Mouse (Mus musculus) myocyte (in vitro differentiated cells): ENCODE data around the gene Ctcfl. TPM values are rescaled to one million over a fixed set of nuclear protein-coding genes. Genes with fewer than 3 reads are reported as not detected.
A peak's percentile ranks its signal among the peaks of the same experiment; 100 is the strongest.

Experiments used
- H3K27me3 ChIP-seq: one replicate; pipeline ENCODE4 v1.6.1; 2011; ENCODE audit not compliant: control insufficient read depth, insufficient read depth, insufficient read length
- H3K36me3 ChIP-seq: one replicate; pipeline ENCODE4 v1.6.1; 2011; ENCODE audit not compliant: control insufficient read depth, insufficient read depth
- H3K4me2 ChIP-seq: one replicate; pipeline ENCODE4 v1.6.1; 2011; ENCODE audit warnings: low read depth, control low read depth
- H3K4me3 ChIP-seq: one replicate; pipeline ENCODE4 v1.5.1; 2011; ENCODE audit warnings: mild to moderate bottlenecking, control low read depth, moderate library complexity
- H3K79me2 ChIP-seq: one replicate; pipeline ENCODE4 v1.6.1; 2011; ENCODE audit not compliant: control insufficient read depth, insufficient read depth
- H3ac ChIP-seq: one replicate; pipeline ENCODE4 v1.6.1; 2011; ENCODE audit not compliant: control insufficient read depth, insufficient read length
- CEBPB ChIP-seq: IDR thresholded peaks from 2 replicates; pipeline ENCODE4 v1.6.1; 2011; ENCODE audit warnings: mild to moderate bottlenecking, moderate library complexity; ENCODE audit not compliant: poor library complexity, insufficient read depth, severe bottlenecking
- E2F4 ChIP-seq: IDR thresholded peaks from one replicate; pipeline ENCODE4 v1.6.1; 2011; ENCODE audit warnings: mild to moderate bottlenecking, control low read depth, moderate library complexity; ENCODE audit not compliant: insufficient read depth
- MAX ChIP-seq: IDR thresholded peaks from one replicate; pipeline ENCODE4 v1.6.1; 2011; ENCODE audit warnings: low read depth, mild to moderate bottlenecking, control low read depth
- MYOD1 ChIP-seq, 3 experiments: IDR thresholded peaks; one replicate each; pipeline ENCODE4 v1.6.1; 2011; ENCODE audit warnings: control low read depth in 2 of 3, low read depth in 2 of 3, mild to moderate bottlenecking in 2 of 3, moderate library complexity in 1 of 3; ENCODE audit not compliant: insufficient read length in 2 of 3, control insufficient read depth in 1 of 3
- MYOG ChIP-seq, 3 experiments: IDR thresholded peaks; one replicate each; pipeline ENCODE4 v1.6.1; 2011; ENCODE audit warnings: control low read depth in 2 of 3, low read depth in 2 of 3, mild to moderate bottlenecking in 2 of 3; ENCODE audit not compliant: insufficient read length in 2 of 3, control insufficient read depth in 1 of 3, insufficient read depth in 1 of 3
- POLR2A ChIP-seq: IDR thresholded peaks from one replicate; pipeline ENCODE4 v1.6.1; 2011; ENCODE audit warnings: low read depth, mild to moderate bottlenecking, control low read depth, moderate library complexity; ENCODE audit not compliant: insufficient read length
- POLR2AphosphoS2 ChIP-seq: IDR thresholded peaks from one replicate; pipeline ENCODE4 v1.6.1; 2011; ENCODE audit warnings: low read depth, control low read depth; ENCODE audit not compliant: insufficient read length
- REST ChIP-seq: IDR thresholded peaks from one replicate; pipeline ENCODE4 v1.6.1; 2011; ENCODE audit warnings: mild to moderate bottlenecking, control low read depth, moderate library complexity; ENCODE audit not compliant: insufficient read depth, insufficient read length
- SRF ChIP-seq: IDR thresholded peaks from one replicate; pipeline ENCODE4 v1.6.1; 2011; ENCODE audit warnings: low read depth; ENCODE audit not compliant: control insufficient read depth, insufficient read length
- TCF12 ChIP-seq: IDR thresholded peaks from one replicate; pipeline ENCODE4 v1.6.1; 2011; ENCODE audit warnings: mild to moderate bottlenecking, control low read depth; ENCODE audit not compliant: poor library complexity, insufficient read depth, severe bottlenecking
- TCF3 ChIP-seq: IDR thresholded peaks from one replicate; pipeline ENCODE4 v1.6.1; 2011; ENCODE audit warnings: low read depth, control low read depth; ENCODE audit not compliant: insufficient read length
- USF1 ChIP-seq: IDR thresholded peaks from one replicate; pipeline ENCODE4 v1.6.1; 2011; ENCODE audit warnings: low read depth, mild to moderate bottlenecking, control low read depth, moderate library complexity
- polyA plus RNA-seq: library from polyadenylated mRNA; unstranded; fragments of >200 nt; fragmentation: generic; extraction: Trizol; gene quantifications from one replicate; pipeline ENCODE4 v1.2.1, GENCODE M21; 2012; ENCODE audit warnings: missing spikeins

Ctcfl gene
- polyA plus RNA-seq, 1 experiment = not detected

DNA sequence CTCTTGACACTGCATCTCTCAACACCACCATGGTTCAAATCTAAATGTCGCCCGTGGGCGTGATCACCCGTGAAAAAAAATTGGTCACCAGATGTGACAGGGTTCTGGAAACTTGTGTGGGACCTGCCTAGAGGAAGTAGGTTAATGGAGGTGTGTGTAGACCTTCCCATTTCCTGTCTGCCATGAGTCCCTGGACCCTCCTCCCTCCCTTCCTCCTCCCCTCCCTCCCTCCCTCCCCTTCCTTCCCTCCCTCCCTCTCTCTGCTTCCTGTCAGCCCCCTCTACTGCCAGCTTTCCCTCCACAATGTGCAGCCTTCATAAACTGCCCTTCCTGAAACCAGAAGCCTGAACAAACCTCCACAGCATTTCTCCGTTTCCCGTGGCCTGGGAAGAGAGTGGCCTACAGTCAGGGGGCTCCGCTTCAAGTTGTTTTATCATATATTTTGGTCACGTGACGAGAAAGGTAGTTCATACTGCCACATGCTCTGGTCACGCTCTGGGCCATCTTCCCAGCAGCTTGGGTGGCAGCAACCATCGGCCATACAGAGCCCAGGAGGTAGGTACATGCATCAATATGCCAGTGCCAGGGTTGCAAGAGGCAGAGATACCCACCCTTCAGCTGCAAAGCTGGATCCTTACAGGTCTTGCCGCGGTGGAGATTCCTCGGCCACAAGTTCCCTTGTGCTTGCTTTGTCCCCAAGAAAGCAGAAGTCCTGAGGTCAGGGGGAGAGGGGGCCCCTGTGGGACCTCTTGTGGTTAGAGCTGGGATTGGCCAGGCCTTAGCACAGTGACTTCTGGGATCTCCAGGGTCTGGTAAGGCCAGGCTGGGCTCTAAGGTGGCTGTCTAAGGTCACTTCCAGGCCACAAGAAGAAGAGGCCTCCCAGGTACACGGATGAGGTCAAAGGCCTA is 57.6 kb downstream of the Ctcfl start:
- Histone ChIP-seq H3K27me3 (no peaks in the 10 kb centered on the region), H3K79me2 (no peaks in the 10 kb centered on the region), H3K4me2 (no peak overlapping the region), H3ac (no peak overlapping the region), H3K36me3 (no peaks in the 10 kb centered on the region), H3K4me3 (no peak overlapping the region)
- TF ChIP-seq POLR2AphosphoS2 (no peak), MYOG (IDR thresholded peaks at IDR 0.05; ENCODE audit: control insufficient read depth in 1 of 3, insufficient read depth in 1 of 3, insufficient read length in 2 of 3, low read depth in 2 of 3) (no peak), TCF3 (no peak), POLR2A (no peak), E2F4 (no peak), REST (no peak), MAX (no peak), MYOD1 (IDR thresholded peaks at IDR 0.05; ENCODE audit: control insufficient read depth in 1 of 3, insufficient read length in 2 of 3, low read depth in 2 of 3) (no peak), TCF12 (no peak), CEBPB (no peak), SRF (no peak), USF1 (no peak)

DNA sequence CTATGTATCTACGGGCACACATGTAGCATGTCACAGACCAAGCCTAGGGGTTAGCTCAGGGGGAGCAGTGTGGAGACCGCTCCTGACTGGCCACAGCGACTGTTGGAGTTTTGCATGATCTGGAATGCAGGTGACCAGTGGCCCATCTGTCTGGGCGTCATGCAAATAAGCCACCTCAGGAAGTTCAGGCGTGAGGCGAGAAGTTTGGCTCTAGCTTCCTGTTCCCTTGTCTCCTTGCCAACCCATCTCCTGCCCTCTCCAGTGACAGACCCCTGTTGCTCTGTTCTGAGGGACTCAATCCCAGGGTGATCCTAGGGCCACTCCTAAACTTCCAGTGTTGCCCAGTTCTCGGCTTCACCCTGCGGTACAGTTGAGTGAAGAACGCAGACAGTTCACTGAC is 58.9 kb downstream of the Ctcfl start:
- no peak overlapping the region for H3K4me3 ChIP-seq
- TF ChIP-seq TCF3 = no peak
- TF ChIP-seq MYOG (IDR thresholded peaks at IDR 0.05; ENCODE audit: control insufficient read depth in 1 of 3, insufficient read depth in 1 of 3, insufficient read length in 2 of 3, low read depth in 2 of 3) = no peak
- no peak for TF ChIP-seq POLR2A
- no peak for TF ChIP-seq POLR2AphosphoS2
- no peak for TF ChIP-seq TCF12
- no peak for TF ChIP-seq CEBPB
- no peak for TF ChIP-seq MYOD1 (IDR thresholded peaks at IDR 0.05; ENCODE audit: control insufficient read depth in 1 of 3, insufficient read length in 2 of 3, low read depth in 2 of 3)
- TF ChIP-seq E2F4 = no peak
- no peak for TF ChIP-seq REST
- TF ChIP-seq SRF = no peak
- TF ChIP-seq MAX = no peak
- no peak for TF ChIP-seq USF1

DNA sequence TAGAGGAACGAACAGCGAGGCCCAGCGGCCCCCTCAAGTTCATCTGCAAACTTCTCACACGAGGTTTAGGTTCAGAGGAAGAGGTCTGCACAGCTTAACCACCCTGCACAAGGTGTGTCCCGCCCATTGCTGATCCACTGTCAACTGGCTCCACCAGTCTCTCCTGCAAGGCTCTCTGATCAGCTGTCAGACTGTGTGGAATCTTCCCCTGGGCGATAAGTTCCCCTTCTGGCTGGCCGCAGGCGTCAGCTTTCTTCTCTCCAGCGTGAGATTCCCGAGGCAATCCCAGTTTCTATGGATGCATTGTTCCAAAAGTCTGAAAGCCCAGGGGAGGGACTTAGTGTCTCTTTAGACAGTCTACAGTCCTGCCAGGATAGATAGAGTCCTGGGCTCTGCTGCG is 61.1 kb downstream of the Ctcfl start:
- Histone ChIP-seq H3K79me2 (no peaks in the 10 kb centered on the region), H3ac (no peak overlapping the region), H3K4me2 (peak overlapping the region; percentile 48), H3K27me3 (peaks cover 4% of the 10 kb centered on the region), H3K4me3 (no peak overlapping the region), H3K36me3 (no peaks in the 10 kb centered on the region)
- TF ChIP-seq MYOG (IDR thresholded peaks at IDR 0.05; ENCODE audit: control insufficient read depth in 1 of 3, insufficient read depth in 1 of 3, insufficient read length in 2 of 3, low read depth in 2 of 3) = peak in 2 of 3 experiments; percentile 6 to 65
- no peak for TF ChIP-seq SRF

More for the DNA sequence above, 58.9 kb downstream of the Ctcfl start:
- Histone ChIP-seq H3K27me3 (no peaks in the 10 kb centered on the region), H3K79me2 (no peaks in the 10 kb centered on the region), H3ac (no peak overlapping the region), H3K36me3 (no peaks in the 10 kb centered on the region), H3K4me2 (no peak overlapping the region)

DNA sequence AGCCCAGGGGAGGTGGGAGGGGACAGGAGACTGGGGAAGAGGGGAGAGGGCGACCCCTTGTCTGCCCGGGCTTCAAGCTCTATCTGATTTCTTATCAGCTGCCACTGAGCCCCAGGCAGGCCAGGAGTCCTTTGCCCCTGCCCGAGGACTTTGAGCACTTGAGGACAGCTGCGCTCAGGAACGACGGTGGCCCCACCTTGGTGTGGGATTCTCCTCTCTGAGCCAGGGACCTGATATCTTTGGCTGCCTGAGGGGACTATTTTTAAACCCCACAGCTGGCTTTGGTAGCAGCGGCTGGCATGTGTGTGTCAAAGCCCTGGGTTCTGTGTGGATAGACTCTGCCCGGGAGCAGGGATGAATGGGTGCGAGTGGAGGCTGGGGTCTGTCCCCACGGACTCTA is 61.7 kb downstream of the Ctcfl start:
- Histone ChIP-seq H3ac (no peak overlapping the region), H3K27me3 (peaks cover 5% of the 10 kb centered on the region), H3K4me2 (peak overlapping the region; percentile 48), H3K79me2 (no peaks in the 10 kb centered on the region), H3K36me3 (no peaks in the 10 kb centered on the region), H3K4me3 (no peak overlapping the region)
- TF ChIP-seq MYOD1 (IDR thresholded peaks at IDR 0.05; ENCODE audit: control insufficient read depth in 1 of 3, insufficient read length in 2 of 3, low read depth in 2 of 3) (peak; percentile 43 to 93 (median 73)), TCF12 (peak; percentile 79), MYOG (IDR thresholded peaks at IDR 0.05; ENCODE audit: control insufficient read depth in 1 of 3, insufficient read depth in 1 of 3, insufficient read length in 2 of 3, low read depth in 2 of 3) (peak; percentile 63 to 93 (median 82)), TCF3 (peak; percentile 51), SRF (no peak)

DNA sequence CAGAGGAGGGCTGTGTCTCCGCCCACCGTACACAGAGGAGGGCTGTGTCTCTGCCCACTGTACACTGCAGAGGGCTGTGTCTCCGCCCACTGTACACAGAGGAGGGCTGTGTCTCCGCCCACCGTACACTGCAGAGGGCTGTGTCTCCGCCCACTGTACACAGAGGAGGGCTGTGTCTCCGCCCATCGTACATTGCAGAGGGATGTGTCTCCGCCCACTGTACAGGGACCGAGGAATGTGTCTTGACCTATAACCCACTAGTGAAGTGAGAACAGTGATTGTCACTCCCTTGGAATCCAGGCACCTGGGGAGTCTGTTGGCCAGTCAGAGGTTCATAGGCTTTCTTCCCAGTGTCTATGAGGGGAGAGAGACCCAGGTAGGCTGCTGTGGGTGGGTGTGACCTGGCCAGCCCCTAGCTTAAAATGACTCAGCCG is 62.4 kb downstream of the Ctcfl start:
- Histone ChIP-seq H3K36me3 (no peaks in the 10 kb centered on the region), H3K79me2 (no peaks in the 10 kb centered on the region), H3K4me2 (no peak overlapping the region), H3ac (no peak overlapping the region), H3K4me3 (no peak overlapping the region), H3K27me3 (peaks cover 5% of the 10 kb centered on the region)
- no peak for TF ChIP-seq REST
- no peak for TF ChIP-seq TCF3
- TF ChIP-seq SRF = no peak
